ENCODE assay signal across 8 mouse cellular contexts in genomic region chr5:31602377-31602776, GRCm38 (mm10). TPM values are rescaled to one million over a fixed set of nuclear protein-coding genes. Genes with fewer than 3 reads are reported as not detected.
DNase-seq lines count a peak whose midpoint lies in the region; ATAC-seq and TF ChIP-seq lines count a peak whose summit lies in the region.

No protein-coding gene starts in this region.

- peak; percentile 82 to 93 for ATAC-seq in hematopoietic stem cell, adult 5-6 weeks (replicated peaks in 1 of 2; ENCODE audit: insufficient read depth in 1 of 2, low FRiP score in 2 of 2, low TSS enrichment in 1 of 2, low read depth in 1 of 2, poor library complexity in 2 of 2, severe bottlenecking in 2 of 2)

- no peak for TF ChIP-seq RAD21 in MEL (IDR thresholded peaks at IDR 0.05; ENCODE audit: low read depth, low read length)

- 70% methylated on average over 1 of the region's 1 CpGs for whole genome bisulfite sequencing in small intestine, adult 2 months
- WGBS in hindbrain, embryonic 10.5 days: 92% methylated on average over 1 of the region's 1 CpGs

- H3K4me3 ChIP-seq in MEL (ENCODE audit: control insufficient read depth in 1 of 2, insufficient read depth in 1 of 2, low read depth in 2 of 2, low read length in 2 of 2): peak overlapping the region; percentile 7 to 17; a peak in 2 of 4 replicates
- no peak overlapping the region for H3K4me3 ChIP-seq in small intestine, adult 2 months (ENCODE audit: low read depth, low read length)
- H3K4me3 ChIP-seq in hindbrain, embryonic 10.5 days: no peak overlapping the region

- peak; percentile 85 for DNase-seq in 3134 (ENCODE audit: extremely low read depth, insufficient read length, low spot score)
- peak; percentile 95 for DNase-seq in MEL (ENCODE audit: low read depth, low spot score)
- DNase-seq in fibroblast of lung, adult 2 months (ENCODE audit: low read depth): peak; percentile 92
- DNase-seq in lung, adult 18-20 months: peak; percentile 89 to 93
- DNase-seq in hindbrain, embryonic 10.5 days (ENCODE audit: low spot score): no peak
- DNase-seq in embryo, embryonic 10 days (ENCODE audit: low spot score): no peak

- no peak for TF ChIP-seq CTCF in MEL (IDR thresholded peaks at IDR 0.05 in 2 of 3, conservative IDR thresholded peaks at IDR 0.05 in 1 of 3; ENCODE audit: control insufficient read depth in 1 of 3, insufficient read depth in 1 of 3, low read depth in 2 of 3, low read length in 3 of 3, poor library complexity in 1 of 3, severe bottlenecking in 1 of 3)
- TF ChIP-seq CTCF in small intestine, adult 2 months (IDR thresholded peaks at IDR 0.05; ENCODE audit: extremely low read depth, insufficient read length, insufficient replicate concordance, low read depth, low read length): no peak

- no peaks in the 10 kb centered on the region for H3K27me3 ChIP-seq in MEL (ENCODE audit: control insufficient read depth in 1 of 2, insufficient read depth in 2 of 2, low read length in 2 of 2)
- H3K27me3 ChIP-seq in small intestine, adult 2 months (ENCODE audit: control insufficient read depth, insufficient read depth, low read length): no peaks in the 10 kb centered on the region
- peaks cover 7% of the 10 kb centered on the region; the same call in 1 of the 2 replicates for H3K27me3 ChIP-seq in hindbrain, embryonic 10.5 days (ENCODE audit: insufficient read depth, poor library complexity, severe bottlenecking)

- peak in 1 of 2 experiments; percentile 64; a peak in 2 of 4 replicates for TF ChIP-seq POLR2A in MEL (IDR thresholded peaks at IDR 0.05; ENCODE audit: control insufficient read depth in 1 of 2, insufficient read depth in 1 of 2, low read depth in 1 of 2, low read length in 2 of 2, poor library complexity in 1 of 2)
- TF ChIP-seq POLR2A in small intestine, adult 2 months (IDR thresholded peaks at IDR 0.05; ENCODE audit: low read depth, low read length): no peak; the same call in 1 of the 2 replicates

- H3K9ac ChIP-seq in MEL (ENCODE audit: control insufficient read depth, low read depth, low read length, poor library complexity, severe bottlenecking): peak overlapping the region; percentile 78

- H3K27ac ChIP-seq in MEL (ENCODE audit: control insufficient read depth, low read depth, low read length): peak overlapping the region; percentile 98
- H3K27ac ChIP-seq in small intestine, adult 2 months (ENCODE audit: insufficient read depth, low read depth, low read length): peak overlapping the region; percentile 50
- no peak overlapping the region for H3K27ac ChIP-seq in hindbrain, embryonic 10.5 days

- TF ChIP-seq EP300 in MEL (IDR thresholded peaks at IDR 0.05; ENCODE audit: low read depth in 1 of 2, low read length in 2 of 2): peak; percentile 17 to 90; a peak in 2 of 4 replicates

- H3K36me3 ChIP-seq in MEL (ENCODE audit: control insufficient read depth in 1 of 2, insufficient read depth in 2 of 2, low read length in 2 of 2): peaks cover 5 to 57% of the 10 kb centered on the region in 2 experiments; a peak in 3 of 4 replicates
- H3K36me3 ChIP-seq in small intestine, adult 2 months (ENCODE audit: control insufficient read depth, insufficient read depth, low read length): no peaks in the 10 kb centered on the region
- H3K36me3 ChIP-seq in hindbrain, embryonic 10.5 days: no peaks in the 10 kb centered on the region

- H3K79me2 ChIP-seq in MEL (ENCODE audit: control insufficient read depth, insufficient read depth, low read length, poor library complexity): peaks cover 13% of the 10 kb centered on the region

- peaks cover 22 to 51% of the 10 kb centered on the region in 2 experiments for H3K4me1 ChIP-seq in MEL (ENCODE audit: control insufficient read depth in 1 of 2, insufficient read depth in 2 of 2, low read length in 2 of 2)
- peaks cover 6% of the 10 kb centered on the region; the same call in 1 of the 2 replicates for H3K4me1 ChIP-seq in small intestine, adult 2 months (ENCODE audit: control insufficient read depth, insufficient read depth, insufficient read length, low read length)
- no peaks in the 10 kb centered on the region for H3K4me1 ChIP-seq in hindbrain, embryonic 10.5 days (replicated peaks)

- no peaks in the 10 kb centered on the region for H3K9me3 ChIP-seq in MEL (replicated peaks; ENCODE audit: insufficient read depth, low read length)
- no peaks in the 10 kb centered on the region for H3K9me3 ChIP-seq in hindbrain, embryonic 10.5 days

TF ChIP-seq in MEL, 35 proteins besides CTCF, POLR2A, EP300 and RAD21:
- no peak for TF ChIP-seq ZKSCAN1 (IDR thresholded peaks at IDR 0.05; ENCODE audit: low read depth, low read length)
- peak; percentile 49; the same call in 1 of the 2 replicates for TF ChIP-seq MYC (IDR thresholded peaks at IDR 0.05; ENCODE audit: low read depth, low read length)
- peak; percentile 28; the same call in 1 of the 2 replicates for TF ChIP-seq KAT2A (conservative IDR thresholded peaks at IDR 0.05; ENCODE audit: low read depth, low read length)
- no peak for TF ChIP-seq MAFK (IDR thresholded peaks at IDR 0.05; ENCODE audit: borderline replicate concordance, low read depth, low read length)
- peak; percentile 87 for TF ChIP-seq POLR2AphosphoS2 (IDR thresholded peaks at IDR 0.05; ENCODE audit: low read length)
- TF ChIP-seq MXI1 (IDR thresholded peaks at IDR 0.05; ENCODE audit: low read depth, low read length): 0 out of 2 replicates have a peak, but pooled peaks have one; percentile 13
- peak; percentile 74 for TF ChIP-seq MAZ (IDR thresholded peaks at IDR 0.05; ENCODE audit: low read depth, low read length)
- TF ChIP-seq TCF12 (IDR thresholded peaks at IDR 0.05; ENCODE audit: low read depth, low read length): peak; percentile 71
- no peak for TF ChIP-seq USF1 (IDR thresholded peaks at IDR 0.05; ENCODE audit: low read depth, low read length)
- TF ChIP-seq ZNF384 (IDR thresholded peaks at IDR 0.05; ENCODE audit: low read depth, low read length): no peak
- peak; percentile 63 for TF ChIP-seq HCFC1 (IDR thresholded peaks at IDR 0.05; ENCODE audit: low read depth, low read length)
- TF ChIP-seq ZMIZ1 (IDR thresholded peaks at IDR 0.05; ENCODE audit: low read depth, low read length): peak; percentile 49; the same call in 1 of the 2 replicates
- 0 out of 2 replicates have a peak, but pooled peaks have one; percentile 44 for TF ChIP-seq TBP (IDR thresholded peaks at IDR 0.05; ENCODE audit: low read depth, low read length)
- TF ChIP-seq UBTF (IDR thresholded peaks at IDR 0.05; ENCODE audit: borderline replicate concordance, insufficient read depth, low read depth, low read length): no peak
- TF ChIP-seq USF2 (IDR thresholded peaks at IDR 0.05; ENCODE audit: borderline replicate concordance in 1 of 2, insufficient read depth in 1 of 2, low read depth in 1 of 2, low read length in 2 of 2): no peak
- TF ChIP-seq NELFE (IDR thresholded peaks at IDR 0.05; ENCODE audit: low read depth, low read length): peak; percentile 56
- no peak for TF ChIP-seq GATA1 (IDR thresholded peaks at IDR 0.05; ENCODE audit: low read depth, low read length)
- TF ChIP-seq MAX (IDR thresholded peaks at IDR 0.05; ENCODE audit: low read length): peak; percentile 61; the same call in 1 of the 2 replicates
- TF ChIP-seq TAL1 (IDR thresholded peaks at IDR 0.05; ENCODE audit: low read length): no peak
- no peak for TF ChIP-seq BHLHE40 (IDR thresholded peaks at IDR 0.05; ENCODE audit: borderline replicate concordance, low read depth, low read length)
- TF ChIP-seq MYB (IDR thresholded peaks at IDR 0.05; ENCODE audit: low read depth, low read length): peak; percentile 41; the same call in 1 of the 2 replicates
- TF ChIP-seq POLR2AphosphoS5 (IDR thresholded peaks at IDR 0.05; ENCODE audit: borderline replicate concordance, low read depth, low read length): no peak
- TF ChIP-seq RCOR1 (IDR thresholded peaks at IDR 0.05; ENCODE audit: low read depth, low read length): no peak; the same call in 1 of the 2 replicates
- TF ChIP-seq NRF1 (IDR thresholded peaks at IDR 0.05; ENCODE audit: insufficient read depth, low read depth, low read length, poor library complexity, severe bottlenecking): no peak
- TF ChIP-seq SIN3A (IDR thresholded peaks at IDR 0.05; ENCODE audit: low read length): peak; percentile 94
- no peak for TF ChIP-seq E2F4 (IDR thresholded peaks at IDR 0.05; ENCODE audit: borderline replicate concordance, low read depth, low read length)
- TF ChIP-seq ZC3H11A (IDR thresholded peaks at IDR 0.05; ENCODE audit: low read depth, low read length): no peak
- TF ChIP-seq CHD1 (IDR thresholded peaks at IDR 0.05; ENCODE audit: low read depth, low read length): no peak
- no peak for TF ChIP-seq CHD2 (IDR thresholded peaks at IDR 0.05; ENCODE audit: low read length)
- TF ChIP-seq MEF2A (IDR thresholded peaks at IDR 0.05; ENCODE audit: extremely low read depth, insufficient replicate concordance, low read depth, low read length, poor library complexity, severe bottlenecking): no peak
- peak; percentile 77; the same call in 1 of the 2 replicates for TF ChIP-seq ELF1 (IDR thresholded peaks at IDR 0.05; ENCODE audit: low read depth, low read length)
- no peak; the same call in 1 of the 2 replicates for TF ChIP-seq SMC3 (IDR thresholded peaks at IDR 0.05; ENCODE audit: low read depth, low read length)
- TF ChIP-seq GABPA (IDR thresholded peaks at IDR 0.05; ENCODE audit: low read depth, low read length): no peak
- peak; percentile 98 for TF ChIP-seq ETS1 (IDR thresholded peaks at IDR 0.05; ENCODE audit: low read depth, low read length)
- TF ChIP-seq JUND (IDR thresholded peaks at IDR 0.05; ENCODE audit: low read depth, low read length): no peak

RNA-seq across cellular contexts. Expression of gene Mrpl33, which starts 5.6 kb away (rescaled TPM):
- total RNA-seq in MEL (2012; rRNA removed): 239 and 249 TPM in 2 replicates
- 100 to 1,000 TPM in 1 of 2 experiments, not detected in 1; 158 TPM for polyA plus RNA-seq in MEL (2012; ENCODE audit: insufficient read depth in 1 of 2, insufficient read length in 2 of 2, low read depth in 1 of 2, low replicate concordance in 2 of 2, missing spikeins in 1 of 2)
- 92.9 and 149 TPM in 2 replicates for total RNA-seq in hematopoietic stem cell, adult 5-6 weeks (2017)
- 4.3 and 7.9 TPM in 2 replicates for polyA plus RNA-seq in small intestine, adult 2 months (2012; rRNA removed)
- polyA plus RNA-seq in hindbrain, embryonic 10.5 days (2016; fragmentation: Nextera tagmentation; extraction: Ambion mirVana): 240 and 250 TPM in 2 replicates

Comparison
In these comparisons a context has a peak if more than half of its experiments do, and no peak if none do; other contexts are left out.
1. DNase-seq: peak in 3134 (single experiment), MEL (single experiment), fibroblast of lung, adult 2 months (single experiment) and lung, adult 18-20 months (2 of 2); none in hindbrain, embryonic 10.5 days (single experiment) and embryo, embryonic 10 days (single experiment).
2. H3K4me3 ChIP-seq: peak in MEL (2 of 2); none in small intestine, adult 2 months (single experiment) and hindbrain, embryonic 10.5 days (single experiment).
3. RNA of gene Mrpl33, which starts 5.6 kb away (polyA plus RNA-seq): 240 to 250 TPM in hindbrain, embryonic 10.5 days and 158 TPM in MEL; 4.3 to 7.9 TPM in small intestine, adult 2 months; every median in the first group is over 10 times any median in the second.